Mouse (Mus musculus) lung, postnatal 0 days (tissue): ENCODE results near the gene Pgam5. TPM values are rescaled to one million over a fixed set of nuclear protein-coding genes. Genes with fewer than 3 reads are reported as not detected.

Source experiments
- ATAC-seq: fragments of 200-750 bp; cut with Nextera tagmentation; 2 replicates; pipeline ENCODE4 v1.8.0; 2017; ENCODE audit warnings: moderate library complexity
- DNase-seq: peaks from one replicate; pipeline ENCODE4 v3.0.0-alpha.2; 2016; ENCODE audit warnings: low spot score
- H3K27ac ChIP-seq: fragments of 300-500 bp; sonication (generic); 2 replicates; pipeline ENCODE4 v1.5.1; 2014; ENCODE audit warnings: antibody characterized with exemption, mild to moderate bottlenecking, low read length, mixed read lengths
- H3K27me3 ChIP-seq: fragments of 300-500 bp; sonication (generic); replicated peaks from 2 replicates; pipeline ENCODE4 v1.6.1; 2014; ENCODE audit warnings: low read length, mixed read lengths; ENCODE audit not compliant: insufficient read depth
- H3K36me3 ChIP-seq: fragments of 300-500 bp; sonication (generic); 2 replicates; pipeline ENCODE4 v1.6.1; 2014; ENCODE audit warnings: low read length, mixed read lengths; ENCODE audit not compliant: insufficient read depth
- H3K4me1 ChIP-seq: fragments of 300-500 bp; sonication (generic); 2 replicates; pipeline ENCODE4 v1.6.1; 2014; ENCODE audit warnings: antibody characterized with exemption, low read depth, low read length, mixed read lengths; ENCODE audit not compliant: insufficient read depth
- H3K4me2 ChIP-seq: fragments of 300-500 bp; sonication (generic); replicated peaks from 2 replicates; pipeline ENCODE4 v1.6.1; 2014; ENCODE audit warnings: low read depth, mild to moderate bottlenecking, low read length, moderate library complexity, mixed read lengths
- H3K4me3 ChIP-seq: fragments of 300-500 bp; sonication (generic); 2 replicates; pipeline ENCODE4 v1.5.1; 2014; ENCODE audit warnings: low read depth, low read length
- H3K9ac ChIP-seq: fragments of 300-500 bp; sonication (generic); replicated peaks from 2 replicates; pipeline ENCODE4 v1.6.1; 2014; ENCODE audit warnings: low read depth, mild to moderate bottlenecking
- H3K9me3 ChIP-seq: fragments of 300-500 bp; sonication (generic); 2 replicates; pipeline ENCODE4 v1.6.1; 2016; ENCODE audit warnings: low read length, mixed read lengths
- CTCF ChIP-seq: IDR thresholded peaks from 2 replicates; pipeline ENCODE4 v1.5.1; 2016; ENCODE audit warnings: antibody characterized with exemption, mild to moderate bottlenecking
- EP300 ChIP-seq: IDR thresholded peaks from 2 replicates; pipeline ENCODE4 v1.6.1; 2016; ENCODE audit warnings: antibody characterized with exemption, mild to moderate bottlenecking, control low read depth
- WGBS: fragments of 180-500 bp; shearing (Covaris S2); extraction: QIAGEN DNeasy Blood & Tissue Kit; methylation state at CpG from one replicate; pipeline ENCODE4 v1.1.7; 2014; 5-methylcytosine and 5-hydroxymethylcytosine counted together
- polyA plus RNA-seq: library from polyadenylated mRNA; unstranded; fragments of >200 nt; fragmentation: Nextera tagmentation; extraction: Ambion mirVana; gene quantifications from 2 replicates; pipeline ENCODE4 v1.2.1, GENCODE M21; 2015

Gene Pgam5
- polyA plus RNA-seq, 1 experiment from 2014 or later: 33.6 TPM

DNA sequence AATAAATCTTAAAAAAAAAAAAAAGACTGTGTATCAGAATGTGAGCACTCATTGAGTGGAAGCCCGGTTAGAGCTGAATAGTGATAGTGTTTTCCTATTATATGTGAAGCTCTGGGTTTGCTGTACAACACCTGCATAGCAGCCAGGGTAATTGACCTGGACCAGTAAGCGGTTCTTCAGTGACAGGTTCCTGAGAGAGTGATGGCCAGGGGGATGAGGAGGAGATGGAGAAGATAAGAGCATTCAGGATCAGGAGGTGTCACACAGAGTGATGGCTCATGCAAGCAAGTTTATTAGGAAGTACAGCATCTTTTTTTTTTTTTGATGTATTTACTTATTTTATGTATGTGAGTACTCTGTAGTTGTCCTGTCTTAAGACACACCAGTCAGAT, 17.4 kb upstream of the Pgam5 start:
- ATAC-seq: no peak
- Histone ChIP-seq H3K9ac (no peak overlapping the region), H3K4me3 (no peak overlapping the region)

DNA sequence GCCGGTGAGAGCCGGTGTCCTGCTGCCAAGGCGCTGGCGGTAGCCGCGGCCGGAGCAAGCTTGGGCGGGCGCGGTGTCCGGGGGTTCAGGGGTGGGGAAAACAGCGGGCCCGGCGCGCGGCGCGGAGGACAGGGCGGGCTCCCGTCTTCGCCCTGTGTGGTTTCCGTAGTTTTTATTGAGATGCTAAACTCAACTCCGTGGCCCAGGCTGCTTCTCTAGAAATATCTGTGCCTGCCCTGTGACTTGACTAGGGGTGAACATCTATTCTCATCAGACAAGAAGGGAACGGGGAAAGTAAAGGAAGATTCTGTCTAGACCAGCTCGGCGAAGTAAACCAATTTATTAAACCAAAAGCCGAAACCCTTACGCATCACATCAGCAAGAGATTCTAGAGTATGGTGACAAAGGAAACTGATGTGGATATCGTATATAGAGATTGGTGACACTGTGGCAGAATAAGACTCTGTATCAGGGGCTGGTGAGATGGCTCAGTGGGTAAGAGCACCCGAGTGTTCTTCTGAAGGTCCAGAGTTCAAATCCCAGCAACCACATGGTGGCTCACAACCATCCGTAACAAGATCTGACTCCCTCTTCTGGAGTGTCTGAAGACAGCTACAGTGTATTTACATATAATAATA, 16.9 kb upstream of the Pgam5 start:
- peaks cover 10% of the 10 kb centered on the region; the same call in 1 of the 2 replicates for H3K4me1 ChIP-seq
- DNase-seq: no peak

More for the DNA sequence above, 17.4 kb upstream of the Pgam5 start:
- no peak for DNase-seq
- no peak overlapping the region for H3K4me2 ChIP-seq
- H3K4me1 ChIP-seq: peaks cover 10% of the 10 kb centered on the region; the same call in 1 of the 2 replicates
- H3K27me3 ChIP-seq: no peaks in the 10 kb centered on the region
- WGBS: 50% methylated on average over 2 of the region's 2 CpGs
- TF ChIP-seq CTCF (no peak), EP300 (no peak)
- H3K36me3 ChIP-seq: no peaks in the 10 kb centered on the region
- no peaks in the 10 kb centered on the region for H3K9me3 ChIP-seq
- no peak overlapping the region for H3K27ac ChIP-seq

DNA sequence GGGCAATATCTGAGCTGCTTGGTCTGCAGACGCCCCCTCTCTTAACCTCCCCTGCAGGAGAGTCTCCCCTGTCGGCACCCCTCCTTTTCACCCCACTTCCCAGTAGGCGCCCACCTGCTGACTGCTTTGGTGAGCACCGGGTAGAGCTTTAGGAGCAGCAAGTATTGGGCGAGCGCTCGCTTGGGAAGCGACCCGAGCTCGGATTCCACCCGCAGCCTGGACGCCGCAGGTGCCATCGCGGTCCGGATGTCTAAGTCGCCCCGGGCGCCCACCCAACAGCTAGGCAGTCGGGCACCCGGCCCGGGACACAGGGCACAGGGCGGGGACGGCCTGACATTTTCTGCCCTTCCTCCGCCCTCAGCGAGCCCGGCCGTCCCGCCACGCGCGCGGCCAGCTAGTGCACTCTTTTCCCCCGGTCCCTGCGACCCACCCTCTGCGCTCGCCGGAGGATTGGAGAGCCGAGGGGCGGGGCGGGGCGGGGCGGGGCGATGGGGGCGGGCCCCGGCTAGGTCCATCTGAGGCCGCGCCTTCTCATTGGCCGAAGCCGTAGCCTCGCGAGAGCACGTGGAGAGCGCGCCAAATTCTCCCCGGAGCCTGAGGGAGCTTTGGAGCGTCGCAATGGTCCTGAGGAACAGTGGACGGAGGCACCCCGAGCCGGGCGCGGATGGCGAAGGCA, 16.2 kb upstream of the Pgam5 start, which contains the start of the genes Pxmp2 and Pole:
Pxmp2 (minus strand) TSS at position 417 of the 676 bp plus-strand sequence.
Pole (plus strand) TSS at position 537 of the 676 bp plus-strand sequence.
- H3K27ac ChIP-seq: 0 out of 2 replicates have a peak within 1 kb of the TSS, but pooled peaks have one; percentile 22
- ATAC-seq (peak; percentile 99), DNase-seq (peak; percentile 96)
- peak within 1 kb of the TSS; percentile 68 for H3K9ac ChIP-seq
- WGBS: under 1% methylated on average over 43 of the region's 64 CpGs
- H3K36me3 ChIP-seq: no peaks in the 10 kb centered on the region
- H3K4me1 ChIP-seq: peaks cover 10% of the 10 kb centered on the region; the same call in 1 of the 2 replicates
- H3K4me3 ChIP-seq: peak within 1 kb of the TSS; percentile 62
- no peaks in the 10 kb centered on the region for H3K27me3 ChIP-seq
- no peak for TF ChIP-seq EP300
- TF ChIP-seq CTCF: no peak
- no peaks in the 10 kb centered on the region for H3K9me3 ChIP-seq
- peak within 1 kb of the TSS; percentile 98 for H3K4me2 ChIP-seq

More for the DNA sequence above, 16.9 kb upstream of the Pgam5 start:
- WGBS: 2% methylated on average over 22 of the region's 31 CpGs
- H3K4me2 ChIP-seq: peak overlapping the region; percentile 98
- H3K9me3 ChIP-seq: no peaks in the 10 kb centered on the region
- ATAC-seq: peak; percentile 40
- TF ChIP-seq CTCF: no peak
- no peak overlapping the region for H3K27ac ChIP-seq
- no peaks in the 10 kb centered on the region for H3K27me3 ChIP-seq
- no peaks in the 10 kb centered on the region for H3K36me3 ChIP-seq
- peak overlapping the region; percentile 68; the same call in 1 of the 2 replicates for H3K9ac ChIP-seq
- H3K4me3 ChIP-seq: peak overlapping the region; percentile 62

DNA sequence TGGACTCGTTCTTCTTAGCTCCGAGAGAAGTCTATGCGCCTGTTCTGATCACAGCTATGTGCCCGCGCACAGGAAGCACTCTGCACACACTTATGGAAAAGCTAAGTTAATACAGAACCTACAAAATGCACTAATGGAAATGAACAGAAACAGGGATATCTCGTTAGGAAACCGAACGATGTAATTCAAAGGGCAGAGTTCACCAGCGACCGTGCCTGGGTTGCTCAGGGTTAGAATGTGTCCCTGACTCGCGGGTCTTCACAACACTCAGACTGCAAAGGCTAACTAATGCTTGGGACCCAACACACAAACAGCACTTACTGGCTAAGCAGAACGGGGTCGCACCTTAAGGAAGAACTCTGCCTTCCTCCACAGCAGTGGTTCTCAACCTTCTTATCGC, 15.4 kb upstream of the Pgam5 start:
- no peak for DNase-seq
- Histone ChIP-seq H3K27ac (no peak overlapping the region), H3K9me3 (no peaks in the 10 kb centered on the region), H3K4me3 (peak overlapping the region; percentile 62), H3K4me2 (peak overlapping the region; percentile 98), H3K9ac (0 out of 2 replicates have a peak overlapping the region, but pooled peaks have one; percentile 36), H3K27me3 (no peaks in the 10 kb centered on the region), H3K4me1 (peaks cover 10% of the 10 kb centered on the region; the same call in 1 of the 2 replicates), H3K36me3 (no peaks in the 10 kb centered on the region)
- whole genome bisulfite sequencing: 4% methylated on average over 15 of the region's 15 CpGs
- no peak for TF ChIP-seq CTCF
- no peak for TF ChIP-seq EP300
- no peak for ATAC-seq

DNA sequence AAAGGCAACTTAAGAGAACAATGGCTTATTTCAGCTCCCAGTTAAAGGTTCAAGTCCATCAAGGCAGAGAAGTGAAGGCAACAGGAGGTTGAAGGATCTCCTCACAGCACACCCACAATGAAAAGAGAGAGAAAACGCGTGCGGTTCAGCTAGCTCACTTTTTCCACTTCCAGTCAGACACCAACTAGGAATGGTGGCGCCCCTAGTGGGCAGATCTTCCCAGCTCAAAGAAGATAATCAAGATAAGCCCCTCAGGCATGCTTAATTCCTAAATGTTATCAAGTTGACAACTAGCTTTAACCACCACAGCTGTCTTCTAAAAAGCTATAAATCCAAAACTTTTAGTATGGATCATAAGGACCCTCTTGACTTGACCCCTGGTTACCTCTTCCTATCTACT, 14.8 kb upstream of the Pgam5 start:
- Histone ChIP-seq H3K4me2 (peak overlapping the region; percentile 98), H3K36me3 (no peaks in the 10 kb centered on the region), H3K27ac (no peak overlapping the region), H3K9me3 (no peaks in the 10 kb centered on the region), H3K9ac (no peak overlapping the region), H3K4me3 (peak overlapping the region; percentile 62; the same call in 1 of the 2 replicates), H3K27me3 (no peaks in the 10 kb centered on the region), H3K4me1 (peaks cover 10% of the 10 kb centered on the region; the same call in 1 of the 2 replicates)
- DNase-seq (peak; percentile 78), ATAC-seq (no peak)
- WGBS: 7% methylated on average over 4 of the region's 4 CpGs
- TF ChIP-seq CTCF: peak; percentile 74
- no peak for TF ChIP-seq EP300

DNA sequence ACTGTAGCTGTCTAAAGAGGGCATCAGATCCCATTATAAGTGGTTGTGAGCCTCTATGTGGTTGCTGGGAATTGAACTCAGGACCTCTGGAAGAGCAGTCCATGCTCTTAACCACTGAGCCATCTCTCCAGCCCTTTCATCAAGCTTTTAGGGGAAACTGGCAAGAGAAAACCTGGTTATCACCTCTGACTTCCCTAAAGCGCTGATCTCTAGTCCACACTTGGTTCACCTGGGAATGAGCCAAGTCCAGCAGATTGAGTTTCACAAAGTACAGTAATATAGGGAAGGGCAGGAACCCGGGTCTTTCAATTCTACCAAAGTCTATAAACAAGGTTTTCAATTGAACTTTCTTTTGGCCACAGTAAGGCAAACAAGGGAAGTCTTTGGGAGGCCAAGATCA, 12.3 kb upstream of the Pgam5 start:
- peaks cover 10% of the 10 kb centered on the region; the same call in 1 of the 2 replicates for H3K4me1 ChIP-seq
- H3K9ac ChIP-seq: no peak overlapping the region
- H3K4me3 ChIP-seq: no peak overlapping the region
- WGBS: 66% methylated on average over 2 of the region's 2 CpGs
- no peak overlapping the region for H3K27ac ChIP-seq
- H3K27me3 ChIP-seq: no peaks in the 10 kb centered on the region
- ATAC-seq: no peak
- peak; percentile 10 for DNase-seq
- no peak overlapping the region for H3K4me2 ChIP-seq
- H3K9me3 ChIP-seq: no peaks in the 10 kb centered on the region
- TF ChIP-seq EP300 (no peak), CTCF (no peak)
- no peaks in the 10 kb centered on the region for H3K36me3 ChIP-seq
